Mouse (Mus musculus): ENCODE data around the gene Rnaseh1. TPM values are rescaled to one million over a fixed set of nuclear protein-coding genes. Genes with fewer than 3 reads are reported as not detected.

Gene Rnaseh1
- polyA plus RNA-seq, 1 experiment from 2014 or later = 17.2 TPM

DNA sequence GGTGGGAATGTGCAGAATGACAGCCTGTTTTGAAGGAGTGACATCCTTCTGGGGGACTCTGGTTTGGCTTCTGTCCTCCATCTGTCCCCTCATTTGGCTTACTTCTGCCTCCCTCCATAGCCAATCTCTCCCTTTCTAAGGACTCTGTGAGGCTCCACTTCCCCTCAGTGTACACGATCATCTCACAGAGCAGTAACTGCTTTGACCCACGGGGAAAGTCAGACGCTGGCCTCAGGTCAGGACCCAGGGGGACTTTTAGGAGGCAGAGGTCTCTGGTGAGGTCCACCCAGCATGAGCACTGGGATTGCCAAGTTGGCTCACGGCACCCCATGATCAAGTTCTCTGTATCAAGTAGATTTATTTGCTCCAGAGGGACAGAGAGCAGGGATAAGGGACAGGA, 58.8 kb downstream of the Rnaseh1 start:
- H3K27ac ChIP-seq (replicated peaks) = no peak overlapping the region
- ATAC-seq (ENCODE audit: low FRiP score, low TSS enrichment) (no peak), DNase-seq (ENCODE audit: low spot score) (no peak)
- no peak overlapping the region for H3K4me2 ChIP-seq (replicated peaks; ENCODE audit: low read depth)
- H3K27me3 ChIP-seq (ENCODE audit: control insufficient read depth, insufficient read depth, low read length) = no peaks in the 10 kb centered on the region
- no peaks in the 10 kb centered on the region; the same call in 1 of the 2 replicates for H3K36me3 ChIP-seq (ENCODE audit: control insufficient read depth, insufficient read depth, low read length)
- no peak overlapping the region for H3K9ac ChIP-seq (ENCODE audit: low read length)
- H3K4me1 ChIP-seq (replicated peaks; ENCODE audit: control insufficient read depth, insufficient read depth) = no peaks in the 10 kb centered on the region
- TF ChIP-seq CTCF (IDR thresholded peaks at IDR 0.05; ENCODE audit: low read depth) (no peak), EP300 (optimal IDR thresholded peaks at IDR 0.05) (no peak)
- no peaks in the 10 kb centered on the region for H3K9me3 ChIP-seq (ENCODE audit: control insufficient read depth, low read length)
- no peak overlapping the region for H3K4me3 ChIP-seq (ENCODE audit: low read depth, low read length)
- 81% methylated on average over 4 of the region's 4 CpGs for WGBS

Small RNA genes within 50 kb of the gene (microRNA-seq; reads per million reads assigned to microRNA genes)
- not detected for gene Mir6937

Other genes starting within 250 kb of the Rnaseh1 start
- gene Dcdc2c, start 97.2 kb upstream of the Rnaseh1 start, polyA plus RNA-seq (2015; fragmentation: Nextera tagmentation; extraction: Ambion mirVana) = 0.06 TPM in 1 of 2 replicates, not detected in the other
- not detected in 2 replicates for gene Allc, start 67.1 kb upstream of the Rnaseh1 start, polyA plus RNA-seq (2015; fragmentation: Nextera tagmentation; extraction: Ambion mirVana)
- gene Colec11, start 26.2 kb upstream of the Rnaseh1 start, polyA plus RNA-seq (2015; fragmentation: Nextera tagmentation; extraction: Ambion mirVana) = 0.57 and 0.85 TPM in 2 replicates
- gene Rps7, start 13.6 kb upstream of the Rnaseh1 start, polyA plus RNA-seq (2015; fragmentation: Nextera tagmentation; extraction: Ambion mirVana) = 726 and 771 TPM in 2 replicates
- gene Adi1, start 25.6 kb downstream of the Rnaseh1 start, polyA plus RNA-seq (2015; fragmentation: Nextera tagmentation; extraction: Ambion mirVana) = 50.9 and 55.2 TPM in 2 replicates
- gene Trappc12, start 100.9 kb downstream of the Rnaseh1 start, polyA plus RNA-seq (2015; fragmentation: Nextera tagmentation; extraction: Ambion mirVana) = 16.6 and 16.7 TPM in 2 replicates
- 22.4 and 23.9 TPM in 2 replicates for gene Eipr1, start 102.2 kb downstream of the Rnaseh1 start, polyA plus RNA-seq (2015; fragmentation: Nextera tagmentation; extraction: Ambion mirVana)

Measured in stomach, postnatal 0 days (tissue).